Mouse (Mus musculus) lung, adult 2 months (tissue): ENCODE measurements around the gene Olfr1136.

Experiments used
- CTCF ChIP-seq: fragments of 200-500 bp; IDR thresholded peaks from 2 replicates; pipeline ENCODE4 v1.5.1; 2011; ENCODE audit warnings: mild to moderate bottlenecking, low read length, control low read depth; ENCODE audit not compliant: insufficient read depth
- POLR2A ChIP-seq: fragments of 200-500 bp; IDR thresholded peaks from 2 replicates; pipeline ENCODE4 v1.6.1; 2011; ENCODE audit warnings: low read depth, mild to moderate bottlenecking, control low read depth, low read length, borderline replicate concordance; ENCODE audit errors: extremely low read depth

DNA sequence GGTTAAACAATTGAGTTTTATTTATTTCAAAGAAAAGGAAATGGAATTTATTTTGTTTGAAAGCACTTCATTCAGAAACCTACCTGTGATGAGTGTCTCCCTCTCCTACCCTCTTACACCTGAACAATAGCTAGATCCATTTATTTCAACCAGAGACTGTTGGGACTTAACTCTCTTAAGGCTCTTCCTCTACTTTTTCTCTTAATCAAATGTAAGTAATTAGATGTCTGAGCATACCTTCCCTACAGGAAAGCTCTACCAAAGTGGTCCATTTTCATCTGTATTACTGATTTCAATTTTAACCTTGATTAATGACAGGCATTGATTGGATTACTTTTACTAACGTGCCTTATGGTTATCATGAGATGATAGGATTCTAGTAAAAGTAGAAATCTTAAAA is 46.1 kb upstream of the Olfr1136 start, which contains the start of gene Olfr1138:
- TF ChIP-seq CTCF (no peak), POLR2A (no peak)
